Mouse (Mus musculus): Measurements from ENCODE around the gene Usp19. TPM values are rescaled to one million over a fixed set of nuclear protein-coding genes. Genes with fewer than 3 reads are reported as not detected.

Gene Usp19
- polyA plus RNA-seq, 1 experiment, result 184 TPM

DNA sequence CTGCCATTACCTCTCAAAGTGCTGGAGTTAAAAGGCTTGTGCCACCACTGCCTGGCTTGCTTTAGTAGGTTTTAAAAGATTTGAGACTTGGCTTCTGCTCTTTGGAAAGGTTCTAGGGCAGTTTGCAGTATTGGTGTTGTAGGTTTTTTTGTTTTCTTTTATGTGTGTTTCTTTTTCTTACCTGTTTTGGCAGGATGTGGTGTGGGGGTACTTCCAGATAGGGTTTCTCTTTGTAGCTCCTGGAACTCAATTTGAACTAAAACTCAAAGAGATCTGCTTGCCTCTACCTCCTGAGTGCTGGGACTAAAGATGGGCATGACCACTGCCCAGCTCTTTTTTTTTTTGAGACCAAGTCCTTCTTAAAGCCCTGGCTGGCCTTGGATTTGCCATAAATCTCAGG lies 50.4 kb downstream of the Usp19 start:
- TF ChIP-seq CTCF (IDR thresholded peaks at IDR 0.05; ENCODE audit: borderline replicate concordance, extremely low read depth, insufficient read depth, insufficient read length) (no peak), POLR2A (IDR thresholded peaks at IDR 0.05; ENCODE audit: borderline replicate concordance, extremely low read depth, insufficient read depth, insufficient read length, poor library complexity, severe bottlenecking) (no peak)
- no peak for DNase-seq (ENCODE audit: low read depth)

DNA sequence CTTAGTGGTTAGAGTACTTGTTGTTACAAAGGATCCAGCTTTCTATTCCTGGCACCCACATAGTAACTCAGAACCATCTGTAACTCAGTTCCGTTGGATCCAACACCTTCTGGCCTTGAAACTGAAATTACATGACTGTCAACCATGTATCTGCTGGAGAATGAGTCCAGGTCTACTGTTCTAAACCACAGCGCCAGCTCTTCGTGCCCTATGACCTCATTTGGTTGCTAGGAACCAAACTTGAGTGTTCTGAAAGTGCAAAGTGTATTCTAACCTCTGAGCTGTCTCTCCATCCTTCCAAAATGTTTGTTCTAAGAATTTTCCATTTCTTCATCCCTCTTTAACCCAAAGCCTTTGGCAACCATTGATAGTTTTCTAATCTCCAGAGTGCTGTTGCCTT lies 55.6 kb downstream of the Usp19 start:
- DNase-seq (ENCODE audit: low read depth), result no peak
- TF ChIP-seq POLR2A (IDR thresholded peaks at IDR 0.05; ENCODE audit: borderline replicate concordance, extremely low read depth, insufficient read depth, insufficient read length, poor library complexity, severe bottlenecking) (no peak), CTCF (IDR thresholded peaks at IDR 0.05; ENCODE audit: borderline replicate concordance, extremely low read depth, insufficient read depth, insufficient read length) (no peak)

DNA sequence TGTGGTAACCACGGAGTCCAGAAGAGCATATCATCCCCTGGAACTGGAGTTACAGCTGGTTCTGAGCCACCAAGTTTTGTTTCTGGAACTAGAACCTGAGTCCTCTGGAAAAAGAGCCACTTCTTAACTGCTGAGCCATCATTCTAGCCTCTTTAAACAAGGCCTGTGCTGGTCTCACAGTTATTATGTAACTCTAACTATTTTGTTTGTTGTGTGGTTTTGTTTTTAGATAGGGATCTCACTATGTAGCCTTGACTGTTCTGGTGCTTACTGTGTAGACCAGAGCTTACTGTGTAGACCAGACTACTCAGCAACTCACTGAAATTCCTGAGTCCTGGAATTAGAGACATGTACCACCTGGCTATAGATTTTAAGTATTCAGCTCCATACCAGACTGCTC lies 56.5 kb downstream of the Usp19 start:
- no peak for DNase-seq (ENCODE audit: low read depth)
- TF ChIP-seq POLR2A (IDR thresholded peaks at IDR 0.05; ENCODE audit: borderline replicate concordance, extremely low read depth, insufficient read depth, insufficient read length, poor library complexity, severe bottlenecking), result no peak
- TF ChIP-seq CTCF (IDR thresholded peaks at IDR 0.05; ENCODE audit: borderline replicate concordance, extremely low read depth, insufficient read depth, insufficient read length), result no peak

Other genes with a start within 250 kb of the Usp19 start
- gene Dag1, start 226.6 kb upstream of the Usp19 start, polyA plus RNA-seq (2012; rRNA removed), result 25.9 and 58.1 TPM in 2 replicates
- 113 and 115 TPM in 2 replicates for gene Nicn1, start 200.2 kb upstream of the Usp19 start, polyA plus RNA-seq (2012; rRNA removed)
- gene Amt, start 193.7 kb upstream of the Usp19 start, polyA plus RNA-seq (2012; rRNA removed), result 58.0 and 67.8 TPM in 2 replicates
- gene Rhoa, start 184.5 kb upstream of the Usp19 start, polyA plus RNA-seq (2012; rRNA removed), result 124 and 160 TPM in 2 replicates
- gene Tcta, start 184.4 kb upstream of the Usp19 start, polyA plus RNA-seq (2012; rRNA removed), result 34.6 and 39.0 TPM in 2 replicates
- 381 and 444 TPM in 2 replicates for gene Gpx1, start 151.7 kb upstream of the Usp19 start, polyA plus RNA-seq (2012; rRNA removed)
- gene Usp4, start 142.7 kb upstream of the Usp19 start, polyA plus RNA-seq (2012; rRNA removed), result 113 and 152 TPM in 2 replicates
- gene 1700102P08Rik, start 97.8 kb upstream of the Usp19 start, polyA plus RNA-seq (2012; rRNA removed), result 2.3 and 3.2 TPM in 2 replicates
- gene Ccdc36, start 62.1 kb upstream of the Usp19 start, polyA plus RNA-seq (2012; rRNA removed), result 1.4 and 1.5 TPM in 2 replicates
- gene BC048562, start 54.1 kb upstream of the Usp19 start, polyA plus RNA-seq (2012; rRNA removed), result not detected in 2 replicates
- 37.6 and 38.8 TPM in 2 replicates for gene Ccdc71, start 30.1 kb upstream of the Usp19 start, polyA plus RNA-seq (2012; rRNA removed)
- gene Klhdc8b, start 29.0 kb upstream of the Usp19 start, polyA plus RNA-seq (2012; rRNA removed), result 84.2 and 100 TPM in 2 replicates
- 42.9 and 49.3 TPM in 2 replicates for gene Lamb2, start 10.9 kb upstream of the Usp19 start, polyA plus RNA-seq (2012; rRNA removed)
- gene Qars, start 17.1 kb downstream of the Usp19 start, polyA plus RNA-seq (2012; rRNA removed), result 181 and 184 TPM in 2 replicates
- 166 and 169 TPM in 2 replicates for gene Qrich1, start 26.2 kb downstream of the Usp19 start, polyA plus RNA-seq (2012; rRNA removed)
- gene Impdh2, start 69.7 kb downstream of the Usp19 start, polyA plus RNA-seq (2012; rRNA removed), result 127 and 171 TPM in 2 replicates
- 47.8 and 67.8 TPM in 2 replicates for gene Ndufaf3, start 76.8 kb downstream of the Usp19 start, polyA plus RNA-seq (2012; rRNA removed)
- gene Dalrd3, start 79.3 kb downstream of the Usp19 start, polyA plus RNA-seq (2012; rRNA removed), result 190 and 347 TPM in 2 replicates
- gene Wdr6, start 88.1 kb downstream of the Usp19 start, polyA plus RNA-seq (2012; rRNA removed), result 329 and 375 TPM in 2 replicates
- 28.4 and 31.6 TPM in 2 replicates for gene P4htm, start 107.1 kb downstream of the Usp19 start, polyA plus RNA-seq (2012; rRNA removed)
- 47.9 and 49.0 TPM in 2 replicates for gene Arih2, start 158.8 kb downstream of the Usp19 start, polyA plus RNA-seq (2012; rRNA removed)
- 19.5 and 22.6 TPM in 2 replicates for gene Slc25a20, start 171.5 kb downstream of the Usp19 start, polyA plus RNA-seq (2012; rRNA removed)
- 33.8 and 52.8 TPM in 2 replicates for gene Prkar2a, start 198.7 kb downstream of the Usp19 start, polyA plus RNA-seq (2012; rRNA removed)